Mouse (Mus musculus) embryonic facial prominence, embryonic 15.5 days (tissue): ENCODE results near the gene Prep. TPM values are rescaled to one million over a fixed set of nuclear protein-coding genes. Genes with fewer than 3 reads are reported as not detected.
A peak's percentile ranks its signal among the peaks of the same experiment; 100 is the strongest.

Experiments
- ATAC-seq: fragments of 200-750 bp; cut with Nextera tagmentation; 2 replicates; pipeline ENCODE4 v1.8.0; 2017; ENCODE audit warnings: low read depth, moderate TSS enrichment; ENCODE audit not compliant: insufficient number of reproducible peaks, low FRiP score, low TSS enrichment
- H3K27ac ChIP-seq: fragments of 300-500 bp; sonication (generic); replicated peaks from 2 replicates; pipeline ENCODE4 v1.5.1; 2015; ENCODE audit warnings: mild to moderate bottlenecking, inconsistent platforms
- H3K27me3 ChIP-seq: fragments of 300-500 bp; sonication (generic); 2 replicates; pipeline ENCODE4 v1.6.1; 2015; ENCODE audit warnings: inconsistent platforms
- H3K36me3 ChIP-seq: fragments of 300-500 bp; sonication (generic); 2 replicates; pipeline ENCODE4 v1.6.1; 2015; ENCODE audit warnings: mild to moderate bottlenecking, inconsistent platforms
- H3K4me1 ChIP-seq: fragments of 300-500 bp; sonication (generic); 2 replicates; pipeline ENCODE4 v1.6.1; 2015; ENCODE audit warnings: inconsistent platforms
- H3K4me2 ChIP-seq: fragments of 300-500 bp; sonication (generic); replicated peaks from 2 replicates; pipeline ENCODE4 v1.6.1; 2015; ENCODE audit warnings: mild to moderate bottlenecking, inconsistent platforms
- H3K4me3 ChIP-seq: fragments of 300-500 bp; sonication (generic); replicated peaks from 2 replicates; pipeline ENCODE4 v1.5.1; 2015; ENCODE audit warnings: mild to moderate bottlenecking, inconsistent platforms
- H3K9ac ChIP-seq: fragments of 300-500 bp; sonication (generic); 2 replicates; pipeline ENCODE4 v1.6.1; 2015; ENCODE audit warnings: inconsistent platforms
- H3K9me3 ChIP-seq: fragments of 300-500 bp; sonication (generic); replicated peaks from 2 replicates; pipeline ENCODE4 v1.6.1; 2016; ENCODE audit warnings: inconsistent platforms
- WGBS: fragments of 180-500 bp; shearing (Covaris S2); methylation state at CpG from one replicate; pipeline ENCODE4 v1.1.7; 2015; 5-methylcytosine and 5-hydroxymethylcytosine counted together
- polyA plus RNA-seq: library from polyadenylated mRNA; unstranded; fragments of >200 nt; fragmentation: Nextera tagmentation; extraction: Ambion mirVana; gene quantifications from 2 replicates; pipeline ENCODE4 v1.2.1, GENCODE M21; 2015

Prep gene
- polyA plus RNA-seq, 1 experiment from 2014 or later, result 20.2 TPM

DNA sequence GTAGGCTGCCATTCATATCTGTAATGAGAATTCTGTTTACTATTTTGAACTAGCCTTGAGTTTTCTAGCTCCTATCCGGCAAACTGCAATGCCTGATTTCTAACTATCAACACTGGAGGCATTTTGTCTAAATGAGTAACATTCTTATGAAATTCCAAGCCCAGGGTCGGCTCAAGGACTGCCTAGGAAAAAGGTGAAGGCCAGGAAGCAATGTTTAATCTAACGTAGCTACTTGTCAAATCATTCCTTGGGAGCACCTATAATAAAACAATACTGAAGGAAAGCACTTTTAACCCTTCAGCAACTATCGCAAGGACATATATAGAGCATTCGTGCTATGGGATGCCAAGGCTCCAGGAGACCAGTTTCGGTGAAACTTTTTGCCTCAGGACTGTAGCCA, 8.6 kb upstream of the Prep start:
- H3K4me1 ChIP-seq, result no peaks in the 10 kb centered on the region
- ATAC-seq, result no peak
- WGBS, result 79% methylated on average over 6 of the region's 6 CpGs
- H3K27ac ChIP-seq, result no peak overlapping the region
- H3K9me3 ChIP-seq, result no peaks in the 10 kb centered on the region
- no peak overlapping the region for H3K4me2 ChIP-seq
- H3K36me3 ChIP-seq, result no peaks in the 10 kb centered on the region
- H3K9ac ChIP-seq, result no peak overlapping the region
- H3K4me3 ChIP-seq, result no peak overlapping the region
- H3K27me3 ChIP-seq, result no peaks in the 10 kb centered on the region

DNA sequence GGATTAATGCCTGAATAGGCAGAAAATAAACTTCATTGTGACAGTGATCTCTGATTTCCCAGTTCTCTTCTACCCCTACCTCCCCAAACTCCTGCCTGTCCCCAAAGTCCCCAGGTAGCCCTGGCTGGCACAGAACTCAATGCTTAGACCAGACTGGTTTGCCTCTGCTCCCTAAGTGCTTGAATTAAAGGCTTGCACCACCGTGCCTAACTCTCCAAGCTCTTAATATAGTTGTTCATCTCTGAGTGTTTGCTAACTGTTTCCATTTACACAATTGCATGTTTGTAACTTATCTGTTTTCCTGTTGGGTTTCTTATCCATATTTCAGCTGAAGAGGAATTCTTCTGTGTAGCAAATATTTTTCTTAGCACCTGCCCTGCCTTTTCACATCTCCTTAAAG, 6.2 kb upstream of the Prep start:
- no peak for ATAC-seq
- 89% methylated on average over 1 of the region's 1 CpGs for WGBS

DNA sequence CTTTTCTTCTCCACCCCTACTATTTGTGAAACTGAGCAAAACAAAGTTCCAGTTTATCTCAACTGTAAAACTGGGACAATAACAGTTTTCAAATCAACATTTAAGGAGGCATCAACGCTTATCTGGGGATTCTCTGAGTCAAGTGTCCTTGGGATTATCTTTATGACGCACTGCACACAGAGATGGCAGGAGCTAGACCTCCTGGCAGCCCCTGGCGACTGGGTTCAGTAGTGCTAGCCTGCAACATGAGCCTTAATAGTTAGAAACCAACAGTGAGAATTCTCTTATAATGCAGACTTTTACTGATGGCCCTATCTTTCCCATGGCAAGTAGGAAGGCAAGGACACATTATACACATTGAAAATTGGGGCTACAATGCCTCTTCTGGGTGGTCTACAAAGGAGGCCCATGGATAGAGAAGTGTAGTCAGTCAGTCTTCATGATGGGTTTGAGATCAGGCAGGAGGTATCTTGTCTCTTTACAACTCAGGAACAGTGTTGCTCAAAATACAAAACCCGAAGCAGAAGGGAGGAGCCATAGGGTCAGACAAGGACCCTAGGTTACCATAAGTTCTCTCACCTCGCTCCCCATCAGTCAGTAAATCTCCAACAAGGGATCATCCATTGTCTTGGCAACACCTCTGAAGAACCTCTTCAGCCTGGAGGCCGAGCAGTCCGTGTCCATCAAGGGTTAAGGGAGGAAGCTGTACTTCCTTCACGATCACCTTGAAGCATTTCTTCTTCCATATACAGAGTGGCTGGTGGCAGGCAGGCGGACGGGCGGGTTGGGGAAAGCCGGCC, 672 bp upstream of the Prep start:
- H3K27me3 ChIP-seq, result no peaks in the 10 kb centered on the region
- 13% methylated on average over 12 of the region's 12 CpGs for WGBS
- H3K9ac ChIP-seq, result peak overlapping the region; percentile 70
- H3K9me3 ChIP-seq, result no peaks in the 10 kb centered on the region
- H3K36me3 ChIP-seq, result no peaks in the 10 kb centered on the region
- H3K27ac ChIP-seq, result peak overlapping the region; percentile 63; the same call in 1 of the 2 replicates
- ATAC-seq, result no peak
- peak overlapping the region; percentile 72 for H3K4me3 ChIP-seq
- peaks cover 15% of the 10 kb centered on the region for H3K4me1 ChIP-seq
- peak overlapping the region; percentile 71 for H3K4me2 ChIP-seq

More for the DNA sequence above, 6.2 kb upstream of the Prep start:
- Histone ChIP-seq H3K27ac (no peak overlapping the region), H3K9me3 (no peaks in the 10 kb centered on the region), H3K36me3 (no peaks in the 10 kb centered on the region), H3K9ac (no peak overlapping the region), H3K4me1 (no peaks in the 10 kb centered on the region; the same call in 1 of the 2 replicates), H3K27me3 (no peaks in the 10 kb centered on the region), H3K4me3 (no peak overlapping the region), H3K4me2 (no peak overlapping the region)

DNA sequence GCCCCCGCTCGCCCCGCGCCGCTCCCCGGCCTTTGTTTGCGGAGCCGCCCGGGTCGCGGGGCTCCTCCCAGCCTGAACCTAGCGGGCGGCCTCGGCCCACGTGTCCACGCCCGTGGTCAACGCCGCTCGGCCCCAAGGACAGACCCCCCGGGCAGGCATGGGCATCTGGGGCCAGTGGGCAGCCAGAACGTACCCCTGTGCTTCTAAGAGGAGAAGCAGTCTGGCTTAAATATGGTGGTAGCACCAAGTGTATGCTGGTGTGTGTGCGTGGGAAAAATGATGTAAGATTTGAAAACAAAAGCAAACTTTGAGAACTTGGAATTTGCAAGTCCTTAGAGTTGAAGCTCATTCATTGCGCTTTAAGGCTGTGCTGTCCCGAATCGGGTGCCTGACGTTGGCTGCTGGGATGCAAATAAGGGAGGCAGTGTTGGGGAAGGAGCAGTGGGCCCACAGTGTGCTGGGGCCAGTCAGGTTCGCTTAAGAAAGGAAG, 478 bp downstream of the Prep start:
- Histone ChIP-seq H3K9ac (peak overlapping the region; percentile 70), H3K27me3 (no peaks in the 10 kb centered on the region), H3K36me3 (no peaks in the 10 kb centered on the region), H3K9me3 (no peaks in the 10 kb centered on the region), H3K27ac (peak overlapping the region; percentile 79), H3K4me2 (peak overlapping the region; percentile 71), H3K4me1 (peaks cover 15% of the 10 kb centered on the region), H3K4me3 (peak overlapping the region; percentile 72)
- under 1% methylated on average over 28 of the region's 28 CpGs for WGBS
- 0 out of 2 replicates have a peak, but pooled peaks have one; percentile 45 for ATAC-seq

DNA sequence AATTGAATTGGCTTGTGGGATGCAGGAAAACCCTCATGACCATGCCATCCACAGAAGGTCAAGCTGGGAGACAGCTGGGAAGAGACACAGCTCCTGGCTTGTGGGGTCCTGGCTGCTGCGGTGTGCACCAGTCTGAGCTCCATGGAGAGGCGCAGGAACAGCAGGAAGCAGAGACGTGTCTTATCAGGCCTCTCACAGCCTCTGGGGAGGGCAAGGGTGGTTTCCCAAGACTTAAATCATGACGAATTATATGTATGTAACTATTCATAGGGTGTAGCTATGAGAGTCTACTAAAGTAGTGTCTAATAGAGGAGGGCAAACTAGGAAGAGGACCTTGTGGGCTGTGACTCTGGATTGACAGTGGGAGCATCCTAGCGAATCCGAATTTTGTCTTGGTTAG, 2.6 kb downstream of the Prep start:
- Histone ChIP-seq H3K4me1 (peaks cover 15% of the 10 kb centered on the region), H3K27me3 (no peaks in the 10 kb centered on the region), H3K9me3 (no peaks in the 10 kb centered on the region), H3K4me3 (no peak overlapping the region), H3K36me3 (0 out of 2 replicates have a peak, but pooled peaks cover 11% of the 10 kb centered on the region), H3K9ac (no peak overlapping the region), H3K4me2 (no peak overlapping the region), H3K27ac (no peak overlapping the region)
- 77% methylated on average over 6 of the region's 6 CpGs for WGBS
- no peak for ATAC-seq

DNA sequence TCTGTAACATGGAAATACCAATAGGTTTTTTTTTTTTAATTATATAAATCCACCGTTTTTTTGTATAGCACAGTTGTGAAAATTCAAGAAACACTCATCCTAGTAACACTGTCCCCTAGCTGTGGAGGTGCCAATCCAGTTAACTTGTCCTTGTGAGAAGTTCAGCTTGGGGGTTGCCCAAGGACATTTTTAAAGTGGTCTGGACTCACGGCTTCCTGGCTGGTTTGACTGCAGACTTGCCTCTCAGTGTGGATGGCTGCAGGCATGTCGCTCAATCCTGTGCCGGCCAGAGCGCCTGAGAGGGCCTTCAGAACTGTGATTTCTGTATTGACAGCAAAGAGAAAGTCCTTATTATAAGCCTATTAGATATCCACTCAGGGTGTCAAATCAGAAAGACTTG, 3.4 kb downstream of the Prep start:
- no peak overlapping the region for H3K4me2 ChIP-seq
- H3K9ac ChIP-seq, result no peak overlapping the region
- peaks cover 15% of the 10 kb centered on the region for H3K4me1 ChIP-seq
- no peaks in the 10 kb centered on the region for H3K27me3 ChIP-seq
- no peak overlapping the region for H3K4me3 ChIP-seq
- ATAC-seq, result no peak
- 75% methylated on average over 5 of the region's 5 CpGs for WGBS
- no peak overlapping the region for H3K27ac ChIP-seq
- no peaks in the 10 kb centered on the region for H3K9me3 ChIP-seq
- H3K36me3 ChIP-seq, result 0 out of 2 replicates have a peak, but pooled peaks cover 11% of the 10 kb centered on the region

DNA sequence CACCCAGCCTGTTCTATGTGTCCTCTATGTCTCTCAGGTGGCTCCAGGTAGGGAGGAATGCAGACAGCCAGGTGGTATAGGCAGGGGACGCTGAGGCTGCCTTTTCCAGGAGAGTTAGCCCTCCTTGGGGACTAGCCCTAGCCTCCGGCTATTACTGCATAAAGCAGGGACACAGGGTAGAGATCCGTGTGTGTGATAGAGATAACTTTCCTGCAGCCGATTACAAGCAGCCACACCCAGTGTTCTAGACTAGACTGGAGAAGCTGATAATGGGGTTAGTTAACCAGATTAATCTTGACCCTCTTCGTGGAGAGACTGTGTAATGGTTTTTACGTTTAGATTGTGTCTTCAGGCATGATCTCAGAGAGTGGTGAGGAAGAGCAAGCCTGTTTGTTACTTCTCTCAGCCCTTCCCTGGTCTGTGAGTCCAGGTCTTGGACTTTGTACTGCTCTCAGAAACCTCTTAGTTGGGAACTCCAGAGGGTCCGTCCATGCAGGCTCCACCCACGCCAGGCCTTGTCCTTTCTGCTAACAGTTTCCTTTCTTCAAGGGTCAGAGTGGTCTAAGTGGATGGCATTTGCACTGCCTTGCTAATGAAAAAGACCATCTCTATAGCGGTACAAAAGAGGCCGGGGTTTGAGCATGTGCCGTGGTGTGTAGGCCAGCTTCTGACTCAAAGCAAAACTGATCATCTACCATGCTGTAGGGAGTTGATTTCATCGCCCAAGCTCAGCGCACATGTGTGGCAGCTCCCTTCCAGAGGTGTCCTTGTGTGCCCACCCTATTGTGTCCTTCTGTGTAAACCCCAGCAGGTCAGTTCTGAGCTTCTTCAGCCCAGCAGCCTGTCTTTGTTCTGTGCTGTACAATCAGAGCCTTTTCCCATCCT, 4.2 kb downstream of the Prep start:
- peaks cover 12% of the 10 kb centered on the region for H3K4me1 ChIP-seq
- no peak overlapping the region for H3K27ac ChIP-seq
- 77% methylated on average over 13 of the region's 13 CpGs for WGBS
- H3K9ac ChIP-seq, result no peak overlapping the region
- H3K9me3 ChIP-seq, result no peaks in the 10 kb centered on the region
- H3K27me3 ChIP-seq, result no peaks in the 10 kb centered on the region
- no peak for ATAC-seq
- no peak overlapping the region for H3K4me2 ChIP-seq
- H3K4me3 ChIP-seq, result no peak overlapping the region
- 0 out of 2 replicates have a peak, but pooled peaks cover 11% of the 10 kb centered on the region for H3K36me3 ChIP-seq

DNA sequence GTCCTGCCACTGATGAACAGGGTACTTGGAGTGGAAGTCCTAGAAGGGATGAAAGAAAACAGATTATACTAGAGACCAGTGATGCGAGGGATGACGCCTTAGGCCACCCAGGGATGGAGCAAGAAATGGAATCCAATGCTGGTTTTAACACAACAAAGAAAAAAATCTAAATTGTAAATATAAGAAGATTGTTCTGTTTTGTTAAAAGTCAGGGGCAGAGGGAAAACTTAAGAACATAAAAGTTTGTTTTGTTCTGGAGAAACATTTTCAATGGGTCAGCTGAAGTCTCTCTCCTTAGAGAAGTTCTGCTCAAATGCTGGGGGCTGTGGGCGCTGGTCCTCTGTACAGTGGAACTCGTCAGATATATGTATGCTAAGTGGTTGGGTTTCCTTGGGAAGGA, 5.3 kb downstream of the Prep start:
- H3K9me3 ChIP-seq, result no peaks in the 10 kb centered on the region
- no peak overlapping the region for H3K4me2 ChIP-seq
- WGBS, result 83% methylated on average over 4 of the region's 4 CpGs
- no peak overlapping the region for H3K27ac ChIP-seq
- peaks cover 10% of the 10 kb centered on the region for H3K4me1 ChIP-seq
- H3K27me3 ChIP-seq, result no peaks in the 10 kb centered on the region
- no peak for ATAC-seq
- H3K36me3 ChIP-seq, result 0 out of 2 replicates have a peak, but pooled peaks cover 11% of the 10 kb centered on the region
- H3K9ac ChIP-seq, result no peak overlapping the region
- H3K4me3 ChIP-seq, result no peak overlapping the region

DNA sequence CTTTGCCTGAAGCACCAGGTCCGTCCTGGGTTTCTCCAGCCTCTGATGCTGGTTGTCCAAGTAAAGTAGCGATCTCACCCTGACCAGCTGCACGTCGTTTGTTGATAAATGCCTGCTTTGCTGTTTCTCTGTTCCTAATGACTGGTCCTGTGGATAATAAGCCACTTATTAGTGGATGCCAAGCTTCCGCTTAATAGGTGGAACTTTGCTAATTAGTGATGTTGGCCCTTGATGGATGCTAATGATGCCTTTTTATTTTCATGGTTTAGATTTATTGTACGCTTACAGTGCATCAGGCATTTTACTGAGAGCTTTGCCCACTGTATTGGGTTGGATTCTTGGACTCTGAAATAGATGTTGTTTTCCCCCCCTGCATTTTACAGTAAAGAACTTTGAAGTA, 7.5 kb downstream of the Prep start:
- ATAC-seq, result no peak
- WGBS, result 80% methylated on average over 6 of the region's 6 CpGs

DNA sequence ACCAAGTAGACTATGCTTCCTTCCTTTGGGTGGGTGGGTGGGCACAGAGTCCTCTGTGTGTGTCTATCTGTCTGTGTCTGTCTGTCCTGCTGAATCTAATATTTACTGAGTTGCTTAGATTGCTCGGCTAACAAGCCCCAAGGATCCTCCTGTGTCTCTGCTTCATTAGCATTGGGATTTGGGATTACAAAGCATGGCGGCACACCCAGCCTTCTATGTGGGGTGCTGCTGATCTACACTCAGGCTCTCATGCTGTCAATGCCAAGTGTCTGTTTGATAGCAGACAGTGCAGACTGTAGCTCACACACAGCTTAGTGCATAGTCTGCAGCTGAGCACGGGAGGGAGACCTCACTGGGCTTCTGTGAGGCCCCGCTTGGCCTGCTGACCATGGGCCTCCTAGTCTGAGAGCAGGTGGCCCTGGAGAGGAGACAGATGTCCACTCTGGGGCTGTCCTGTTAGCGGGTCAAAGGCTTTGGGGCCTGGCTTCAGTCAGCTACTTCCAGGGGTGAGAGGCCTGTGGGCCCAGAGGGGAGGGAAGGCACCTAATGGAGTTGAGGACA, 8.6 kb downstream of the Prep start:
- ATAC-seq, result no peak
- Histone ChIP-seq H3K27ac (no peak overlapping the region), H3K4me2 (no peak overlapping the region), H3K36me3 (0 out of 2 replicates have a peak, but pooled peaks cover 14% of the 10 kb centered on the region), H3K9me3 (no peaks in the 10 kb centered on the region), H3K4me1 (peaks cover 4% of the 10 kb centered on the region), H3K27me3 (no peaks in the 10 kb centered on the region), H3K9ac (no peak overlapping the region), H3K4me3 (no peak overlapping the region)
- 72% methylated on average over 5 of the region's 5 CpGs for whole genome bisulfite sequencing

More for the DNA sequence above, 7.5 kb downstream of the Prep start:
- Histone ChIP-seq H3K4me3 (no peak overlapping the region), H3K4me2 (no peak overlapping the region), H3K9ac (no peak overlapping the region), H3K36me3 (0 out of 2 replicates have a peak, but pooled peaks cover 14% of the 10 kb centered on the region), H3K27me3 (no peaks in the 10 kb centered on the region), H3K27ac (no peak overlapping the region), H3K9me3 (no peaks in the 10 kb centered on the region), H3K4me1 (no peaks in the 10 kb centered on the region; the same call in 1 of the 2 replicates)

DNA sequence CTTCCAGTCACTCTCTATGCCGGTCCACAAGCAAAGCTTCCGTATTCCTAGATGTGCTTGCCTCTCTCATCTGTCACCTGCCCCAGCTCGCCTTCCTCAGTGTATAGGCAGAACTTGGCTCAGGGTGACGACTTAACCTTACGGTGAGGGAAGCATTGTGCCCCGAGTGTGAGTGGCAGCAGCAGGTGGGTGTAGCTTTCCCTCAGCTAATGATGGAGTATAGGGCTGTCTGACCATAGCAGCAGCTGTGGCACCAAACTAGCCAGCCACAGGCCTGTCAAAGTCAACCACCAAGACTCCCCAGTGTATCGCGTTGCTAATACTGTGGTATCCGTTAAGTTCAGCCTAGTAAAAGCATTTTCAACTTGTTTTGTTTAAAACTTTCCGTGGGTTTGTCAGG, 9.6 kb downstream of the Prep start:
- H3K9me3 ChIP-seq, result no peaks in the 10 kb centered on the region
- H3K27me3 ChIP-seq, result no peaks in the 10 kb centered on the region
- ATAC-seq, result peak; percentile 66; the same call in 1 of the 2 replicates
- H3K4me3 ChIP-seq, result no peak overlapping the region
- no peak overlapping the region for H3K27ac ChIP-seq
- H3K4me2 ChIP-seq, result no peak overlapping the region
- peaks cover 4% of the 10 kb centered on the region for H3K4me1 ChIP-seq
- 0 out of 2 replicates have a peak, but pooled peaks cover 14% of the 10 kb centered on the region for H3K36me3 ChIP-seq
- H3K9ac ChIP-seq, result no peak overlapping the region
- 67% methylated on average over 10 of the region's 10 CpGs for WGBS
